Mouse (Mus musculus) telencephalon, adult 2 months (tissue): ENCODE data around the gene Epn1.

Experiments used
- DNase-seq: peaks from one replicate; pipeline ENCODE4 v3.0.0-alpha.2; 2011; ENCODE audit warnings: low read depth, low spot score

Gene Epn1

GRCm38 (mm10) chr7:5092381-5092780 lies 12.3 kb downstream of the Epn1 start:
- no peak for DNase-seq

- DNase-seq, result no peak
Measured at GRCm38 (mm10) chr7:5092831-5093510, 12.9 kb downstream of the Epn1 start.

GRCm38 (mm10) chr7:5098769-5099168 lies 18.7 kb downstream of the Epn1 start:
- no peak for DNase-seq

- no peak for DNase-seq
Measured at GRCm38 (mm10) chr7:5099796-5100195, 19.8 kb downstream of the Epn1 start.

GRCm38 (mm10) chr7:5101066-5101663 lies 21.1 kb downstream of the Epn1 start:
- no peak for DNase-seq

GRCm38 (mm10) chr7:5102564-5102963 lies 22.5 kb downstream of the Epn1 start:
- DNase-seq, result no peak

- no peak for DNase-seq
Measured at GRCm38 (mm10) chr7:5108272-5108671, 28.2 kb downstream of the Epn1 start.

GRCm38 (mm10) chr7:5109301-5109700 lies 29.3 kb downstream of the Epn1 start:
- no peak for DNase-seq

- DNase-seq, result no peak
Measured at GRCm38 (mm10) chr7:5112701-5113100, 32.7 kb downstream of the Epn1 start.

GRCm38 (mm10) chr7:5116850-5117249 lies 36.8 kb downstream of the Epn1 start, which contains the start of gene Rfpl4:
Gene Rfpl4, minus strand, starts transcription at chr7:5116950.
- no peak for DNase-seq

GRCm38 (mm10) chr7:5125078-5125477 lies 45.0 kb downstream of the Epn1 start:
- no peak for DNase-seq

GRCm38 (mm10) chr7:5125549-5126406 lies 45.7 kb downstream of the Epn1 start, which contains the start of gene Rasl2-9:
Gene Rasl2-9, minus strand, starts transcription at chr7:5125950.
- DNase-seq, result no peak
